Mouse (Mus musculus) left cerebral cortex, postnatal 14 days (tissue): Measurements from ENCODE around the gene Fgf3. TPM values are rescaled to one million over a fixed set of nuclear protein-coding genes. Genes with fewer than 3 reads are reported as not detected.
"Not testable (repeated sequence)": the region's sequence is repeated elsewhere in the genome, so short reads cannot be mapped to it uniquely, and the experiment has no call there.

Experiments
- DNase-seq, 2 experiments: peaks; one replicate each; pipeline ENCODE4 v3.0.0; 2021 to 2022; ENCODE audit warnings: low spot score in 2 of 2, mixed read lengths in 1 of 2
- intact Hi-C: fragments of 180-260 bp; cut with DNase I; formaldehyde crosslinking; loops from one replicate; pipeline ENCODE4 v1.15.1; 2025
- total RNA-seq, 2 experiments: library from RNA; stranded (reverse); gene quantifications; 2 replicates each; pipeline ENCODE4 v1.2.3; 2021

Gene Fgf3
- total RNA-seq, 2 experiments from 2014 or later = 0.24 TPM; not detected in 1

DNA sequence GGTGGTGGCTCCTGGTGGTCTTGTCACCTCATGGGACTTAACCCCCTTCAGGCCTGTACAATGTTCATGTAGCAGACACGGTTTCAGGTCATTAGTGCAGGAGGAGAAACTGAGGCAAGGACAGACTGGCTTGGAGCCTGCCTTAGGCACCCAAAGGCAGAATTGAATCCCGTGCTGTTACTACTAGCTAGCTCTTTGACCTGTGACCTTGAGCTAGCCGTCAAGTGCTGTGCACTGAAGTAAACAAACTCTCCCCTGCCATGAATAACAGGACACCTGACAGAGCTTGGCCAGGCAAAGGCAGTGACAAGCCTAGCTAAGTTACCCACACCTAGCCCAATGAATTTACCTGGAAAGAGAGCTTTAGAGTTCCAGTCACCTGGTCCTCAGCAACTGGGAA lies 17.1 kb downstream of the Fgf3 start:
- intact Hi-C loops = no loop called here
- DNase-seq = no peak

- intact Hi-C loops = no loop called here
- DNase-seq = no peak
Observed at GRCm38 (mm10) chr7:144857158-144857557, 19.3 kb downstream of the Fgf3 start.

GRCm38 (mm10) chr7:144857826-144858342 lies 20.0 kb downstream of the Fgf3 start:
- DNase-seq = no peak
- intact Hi-C loops = no loop called here

DNA sequence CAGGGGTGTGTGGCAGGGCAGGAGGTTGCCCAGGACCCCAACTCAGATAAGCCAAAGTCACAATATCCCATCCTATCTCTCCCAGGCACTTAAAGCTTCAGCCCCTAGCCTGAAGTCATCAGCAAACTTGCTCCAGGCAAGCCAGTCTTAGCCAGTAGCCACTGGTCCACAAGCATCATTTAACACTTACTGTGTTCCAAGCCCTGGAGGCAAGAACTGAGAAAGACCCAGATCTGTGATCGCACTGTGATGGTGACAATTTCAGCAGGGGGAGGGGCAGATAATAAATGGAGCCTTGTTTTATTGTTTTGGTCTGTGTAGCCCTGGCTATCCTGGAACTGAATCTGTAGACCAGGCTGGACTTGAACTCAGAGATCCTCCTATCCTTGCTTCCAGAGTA lies 20.8 kb downstream of the Fgf3 start:
- intact Hi-C loops = no loop called here
- DNase-seq = no peak

DNA sequence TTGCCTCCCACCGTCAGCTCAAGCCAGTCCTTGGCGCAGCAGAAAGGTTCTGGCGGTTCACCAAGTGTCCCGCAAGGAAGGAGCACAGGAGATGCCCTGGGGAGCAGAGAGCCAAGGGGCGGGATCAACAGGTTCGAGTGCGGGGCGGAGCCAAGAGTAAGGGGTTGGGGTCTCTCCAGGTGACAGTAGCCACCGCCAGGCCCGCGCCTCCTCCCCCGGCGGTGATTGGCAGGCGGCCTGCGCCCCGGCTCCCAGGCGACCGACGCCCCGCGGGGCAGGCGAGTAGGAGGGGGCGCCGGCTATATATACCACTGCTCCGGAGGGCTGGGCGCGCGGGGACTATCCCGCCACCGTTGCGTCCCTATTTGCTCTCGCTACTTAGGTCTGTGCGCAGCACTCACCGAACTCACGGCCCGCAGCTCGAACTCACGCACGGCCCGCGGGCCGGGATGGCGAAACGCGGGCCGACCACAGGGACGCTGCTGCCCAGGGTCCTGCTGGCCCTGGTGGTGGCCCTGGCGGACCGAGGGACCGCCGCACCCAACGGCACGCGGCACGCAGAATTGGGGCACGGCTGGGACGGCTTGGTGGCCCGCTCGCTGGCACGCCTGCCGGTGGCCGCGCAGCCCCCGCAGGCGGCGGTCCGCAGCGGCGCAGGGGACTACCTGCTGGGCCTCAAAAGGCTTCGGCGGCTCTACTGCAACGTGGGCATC lies 23.3 kb downstream of the Fgf3 start:
- intact Hi-C loops = no loop called here
- DNase-seq = no peak

- DNase-seq = no peak
- intact Hi-C loops = no loop called here
Observed at GRCm38 (mm10) chr7:144861769-144862070, 23.8 kb downstream of the Fgf3 start.

DNA sequence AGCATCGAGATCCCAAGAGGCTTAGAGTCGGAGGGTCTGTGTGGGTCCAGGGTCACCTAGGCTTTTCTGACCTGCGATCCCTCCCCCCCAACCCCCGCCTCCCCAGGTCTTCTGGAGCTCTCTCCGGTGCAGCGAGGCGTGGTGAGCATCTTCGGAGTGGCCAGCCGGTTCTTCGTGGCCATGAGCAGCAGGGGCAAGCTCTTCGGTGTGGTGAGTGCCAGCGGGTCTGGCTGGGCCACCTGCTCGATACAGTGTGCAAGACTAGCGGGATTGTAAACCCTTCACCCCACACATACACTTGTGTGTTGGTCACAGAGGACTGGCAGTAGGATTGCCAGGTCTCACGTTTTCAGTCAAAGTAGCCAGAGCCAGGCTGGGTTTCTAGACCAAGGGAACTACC lies 24.2 kb downstream of the Fgf3 start:
- no peak for DNase-seq
- intact Hi-C loops = no loop called here

DNA sequence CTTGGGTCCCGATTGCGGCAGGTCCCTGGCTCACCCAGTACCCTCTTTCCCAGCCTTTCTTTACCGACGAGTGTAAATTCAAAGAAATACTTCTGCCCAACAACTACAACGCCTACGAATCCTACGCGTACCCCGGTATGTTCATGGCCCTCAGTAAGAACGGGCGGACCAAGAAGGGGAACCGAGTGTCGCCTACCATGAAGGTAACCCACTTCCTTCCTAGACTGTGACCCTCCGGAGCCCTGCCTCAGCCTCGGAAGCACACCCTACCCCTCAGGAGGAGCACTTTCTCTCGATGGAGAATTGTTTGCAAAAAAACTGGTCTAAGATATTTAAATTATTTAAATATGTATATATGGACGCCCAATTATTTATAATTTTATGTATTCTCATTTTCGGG lies 24.8 kb downstream of the Fgf3 start:
- intact Hi-C loops = no loop called here
- DNase-seq = no peak

- DNase-seq = no peak
- intact Hi-C loops = no loop called here
Observed at GRCm38 (mm10) chr7:144863196-144863595, 25.3 kb downstream of the Fgf3 start.

DNA sequence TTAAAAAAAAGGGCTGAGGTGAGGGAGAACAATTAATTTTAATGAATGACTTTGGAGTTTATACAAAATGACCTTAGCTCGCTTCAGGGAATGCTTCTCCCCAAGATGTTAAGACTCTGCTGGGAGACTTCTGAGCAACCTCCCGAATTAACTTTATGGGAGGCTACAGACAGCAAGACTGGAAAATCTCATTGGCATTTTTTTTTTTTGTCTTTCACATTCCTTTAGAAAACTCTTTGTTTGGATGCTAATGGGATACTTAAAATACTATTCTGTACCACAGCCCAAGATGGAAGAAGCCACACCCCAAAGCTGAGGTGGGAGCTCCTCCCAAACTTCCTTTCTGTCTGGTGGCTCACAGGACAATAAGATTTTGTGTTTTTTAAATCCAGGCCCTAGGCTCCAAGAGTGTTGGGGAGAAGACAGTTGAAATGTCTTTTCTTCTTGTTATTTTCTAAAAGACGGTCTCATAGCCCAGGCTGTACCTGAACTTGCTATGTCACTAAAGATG lies 26.3 kb downstream of the Fgf3 start:
- no peak for DNase-seq

GRCm38 (mm10) chr7:144867161-144867560 lies 29.3 kb downstream of the Fgf3 start:
- DNase-seq = no peak
- intact Hi-C loops = no loop called here

More for the DNA sequence above, 26.3 kb downstream of the Fgf3 start:
- intact Hi-C loops = no loop called here

DNA sequence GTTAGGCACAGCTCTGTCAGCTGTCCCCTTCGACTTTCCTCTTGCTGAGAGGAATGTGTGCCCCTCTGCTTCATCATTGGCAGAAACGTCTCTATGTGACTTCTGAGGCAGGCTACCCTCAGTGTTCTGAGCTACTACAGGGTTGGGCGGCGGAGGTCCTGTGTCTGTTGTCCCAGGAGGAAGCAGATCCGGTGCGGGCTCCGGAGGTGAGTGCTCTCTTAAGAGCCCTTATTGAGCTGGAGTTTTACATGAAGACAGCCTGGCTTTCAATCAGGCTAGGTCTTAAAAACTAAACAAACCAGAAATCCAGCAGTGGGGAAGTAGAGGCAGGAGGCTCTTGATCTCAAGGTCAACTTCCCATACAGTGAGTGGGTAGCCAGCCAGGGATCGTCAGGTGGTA lies 29.7 kb downstream of the Fgf3 start:
- intact Hi-C loops = no loop called here
- no peak for DNase-seq

DNA sequence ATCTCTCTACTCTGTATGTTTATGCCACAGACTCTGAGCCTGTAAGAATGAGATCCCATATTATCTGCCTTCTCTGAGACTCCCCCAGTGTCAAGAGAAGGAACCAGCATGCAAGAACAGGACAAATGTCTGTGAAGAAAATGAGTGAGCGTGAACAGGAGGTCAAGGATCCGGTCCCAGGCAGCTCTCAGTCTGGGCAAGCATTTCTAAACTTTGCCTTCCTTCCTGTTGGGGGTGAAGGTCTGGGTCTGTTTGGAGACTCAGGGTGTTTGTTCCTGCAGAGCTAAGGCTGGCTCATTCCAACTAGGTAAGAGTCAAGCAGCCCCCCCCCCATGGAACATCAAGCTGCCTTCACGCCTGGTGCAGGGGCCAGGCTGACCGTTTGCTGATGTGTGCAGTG lies 34.5 kb downstream of the Fgf3 start:
- intact Hi-C loops = no loop called here
- DNase-seq = no peak

DNA sequence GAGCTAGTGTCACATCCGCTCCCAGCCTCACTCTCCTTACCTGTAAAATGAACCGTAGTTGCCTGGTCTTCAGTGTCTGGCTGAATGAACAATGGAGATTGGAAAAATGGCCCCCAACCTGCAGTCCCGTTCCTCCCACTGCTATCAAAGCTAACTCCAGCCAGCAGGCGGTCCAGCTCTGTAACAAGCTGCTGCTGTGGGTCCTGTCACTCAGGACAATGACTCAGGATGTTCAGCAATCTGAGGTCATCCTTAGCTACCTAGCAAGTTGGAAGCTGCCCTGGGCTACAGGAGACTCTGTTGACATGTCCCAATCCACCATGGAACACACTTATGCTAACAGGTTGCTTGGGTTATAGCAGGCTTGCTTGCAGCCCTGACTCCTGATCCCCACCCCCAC lies 35.3 kb downstream of the Fgf3 start:
- DNase-seq = no peak
- intact Hi-C loops = no loop called here

- DNase-seq = no peak
- intact Hi-C loops = no loop called here
Observed at GRCm38 (mm10) chr7:144874226-144874625, 36.3 kb downstream of the Fgf3 start.

- intact Hi-C loops = no loop called here
- DNase-seq = no peak
Observed at GRCm38 (mm10) chr7:144878401-144878800, 40.5 kb downstream of the Fgf3 start.

DNA sequence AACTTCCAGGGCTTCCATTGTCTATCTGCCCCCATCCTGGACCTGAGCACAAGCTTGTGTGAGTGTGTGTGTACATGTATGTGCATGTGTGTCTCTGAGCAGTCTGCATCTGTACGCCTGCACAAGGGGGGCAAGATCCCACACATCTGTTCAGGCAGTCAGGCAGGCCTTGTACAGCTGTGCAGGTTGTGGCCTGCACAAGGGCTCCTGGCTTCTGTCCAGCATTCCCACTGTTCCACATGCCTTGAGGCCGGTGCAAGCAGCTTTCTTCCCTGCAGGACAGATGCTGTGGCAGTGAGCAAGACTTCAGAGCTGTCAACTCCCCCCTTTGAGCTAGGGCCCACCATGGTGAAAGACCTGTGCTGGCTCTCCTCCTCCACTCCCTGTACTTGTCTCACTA lies 45.2 kb downstream of the Fgf3 start:
- no peak for DNase-seq
- intact Hi-C loops = no loop called here

GRCm38 (mm10) chr7:144887672-144888071 lies 49.8 kb downstream of the Fgf3 start:
- no peak for DNase-seq
- intact Hi-C loops = no loop called here

- no peak for DNase-seq
- intact Hi-C loops = no loop called here
Observed at GRCm38 (mm10) chr7:144888564-144889299, 50.8 kb downstream of the Fgf3 start.

DNA sequence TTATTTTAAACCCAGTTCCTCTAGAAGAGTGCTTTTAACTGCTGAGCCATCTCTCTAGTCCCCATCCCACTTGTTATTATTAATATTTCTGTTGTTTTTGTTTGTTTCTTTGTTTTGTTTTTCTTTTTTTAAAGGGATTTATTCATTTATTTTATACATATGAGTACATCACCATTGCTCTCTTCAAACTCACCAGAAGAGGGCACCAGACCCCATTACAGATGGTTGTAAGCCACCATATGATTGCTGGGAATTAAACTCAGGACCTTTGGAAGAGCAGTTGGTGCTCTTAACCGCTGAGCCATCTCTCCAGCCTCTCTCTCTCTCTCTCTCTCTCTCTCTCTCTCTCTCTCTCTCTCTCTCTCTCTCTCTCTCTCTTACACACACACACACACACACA lies 52.8 kb downstream of the Fgf3 start:
- intact Hi-C loops, DNase-seq: not testable (repeated sequence)

DNA sequence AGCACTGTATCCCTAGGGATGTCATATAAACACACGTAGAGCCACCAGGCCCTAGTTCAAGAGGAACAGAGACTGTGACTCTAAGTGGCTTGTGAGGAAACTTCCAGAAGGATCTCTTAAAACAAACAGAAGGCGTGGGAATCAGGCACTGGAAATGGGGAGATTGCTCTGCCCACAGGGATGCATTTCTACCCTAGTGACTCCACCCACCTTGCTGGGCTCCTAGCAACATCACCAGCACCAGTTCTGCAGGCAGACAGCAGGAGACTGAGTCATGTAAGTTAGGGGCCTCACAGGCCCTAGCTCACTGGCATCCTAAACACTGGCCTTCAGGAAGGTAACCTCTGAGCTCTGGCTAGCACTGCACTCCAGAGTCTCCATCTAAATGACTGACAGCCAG lies 54.0 kb downstream of the Fgf3 start:
- peak in 1 of 2 experiments; percentile 28 for DNase-seq
- intact Hi-C loops = no loop called here
